Mouse (Mus musculus) myocyte (in vitro differentiated cells): ENCODE measurements around the gene Nfasc. TPM values are rescaled to one million over a fixed set of nuclear protein-coding genes. Genes with fewer than 3 reads are reported as not detected.

Source experiments
- H3K27me3 ChIP-seq: one replicate; pipeline ENCODE4 v1.6.1; 2011; ENCODE audit not compliant: control insufficient read depth, insufficient read depth, insufficient read length
- H3K36me3 ChIP-seq: one replicate; pipeline ENCODE4 v1.6.1; 2011; ENCODE audit not compliant: control insufficient read depth, insufficient read depth
- H3K4me2 ChIP-seq: one replicate; pipeline ENCODE4 v1.6.1; 2011; ENCODE audit warnings: low read depth, control low read depth
- H3K4me3 ChIP-seq: one replicate; pipeline ENCODE4 v1.5.1; 2011; ENCODE audit warnings: mild to moderate bottlenecking, control low read depth, moderate library complexity
- H3K79me2 ChIP-seq: one replicate; pipeline ENCODE4 v1.6.1; 2011; ENCODE audit not compliant: control insufficient read depth, insufficient read depth
- H3ac ChIP-seq: one replicate; pipeline ENCODE4 v1.6.1; 2011; ENCODE audit not compliant: control insufficient read depth, insufficient read length
- CEBPB ChIP-seq: IDR thresholded peaks from 2 replicates; pipeline ENCODE4 v1.6.1; 2011; ENCODE audit warnings: mild to moderate bottlenecking, moderate library complexity; ENCODE audit not compliant: poor library complexity, insufficient read depth, severe bottlenecking
- E2F4 ChIP-seq: IDR thresholded peaks from one replicate; pipeline ENCODE4 v1.6.1; 2011; ENCODE audit warnings: mild to moderate bottlenecking, control low read depth, moderate library complexity; ENCODE audit not compliant: insufficient read depth
- MAX ChIP-seq: IDR thresholded peaks from one replicate; pipeline ENCODE4 v1.6.1; 2011; ENCODE audit warnings: low read depth, mild to moderate bottlenecking, control low read depth
- MYOD1 ChIP-seq, 3 experiments: IDR thresholded peaks; one replicate each; pipeline ENCODE4 v1.6.1; 2011; ENCODE audit warnings: control low read depth in 2 of 3, low read depth in 2 of 3, mild to moderate bottlenecking in 2 of 3, moderate library complexity in 1 of 3; ENCODE audit not compliant: insufficient read length in 2 of 3, control insufficient read depth in 1 of 3
- MYOG ChIP-seq, 3 experiments: IDR thresholded peaks; one replicate each; pipeline ENCODE4 v1.6.1; 2011; ENCODE audit warnings: control low read depth in 2 of 3, low read depth in 2 of 3, mild to moderate bottlenecking in 2 of 3; ENCODE audit not compliant: insufficient read length in 2 of 3, control insufficient read depth in 1 of 3, insufficient read depth in 1 of 3
- POLR2A ChIP-seq: IDR thresholded peaks from one replicate; pipeline ENCODE4 v1.6.1; 2011; ENCODE audit warnings: low read depth, mild to moderate bottlenecking, control low read depth, moderate library complexity; ENCODE audit not compliant: insufficient read length
- POLR2AphosphoS2 ChIP-seq: IDR thresholded peaks from one replicate; pipeline ENCODE4 v1.6.1; 2011; ENCODE audit warnings: low read depth, control low read depth; ENCODE audit not compliant: insufficient read length
- REST ChIP-seq: IDR thresholded peaks from one replicate; pipeline ENCODE4 v1.6.1; 2011; ENCODE audit warnings: mild to moderate bottlenecking, control low read depth, moderate library complexity; ENCODE audit not compliant: insufficient read depth, insufficient read length
- SRF ChIP-seq: IDR thresholded peaks from one replicate; pipeline ENCODE4 v1.6.1; 2011; ENCODE audit warnings: low read depth; ENCODE audit not compliant: control insufficient read depth, insufficient read length
- TCF12 ChIP-seq: IDR thresholded peaks from one replicate; pipeline ENCODE4 v1.6.1; 2011; ENCODE audit warnings: mild to moderate bottlenecking, control low read depth; ENCODE audit not compliant: poor library complexity, insufficient read depth, severe bottlenecking
- TCF3 ChIP-seq: IDR thresholded peaks from one replicate; pipeline ENCODE4 v1.6.1; 2011; ENCODE audit warnings: low read depth, control low read depth; ENCODE audit not compliant: insufficient read length
- USF1 ChIP-seq: IDR thresholded peaks from one replicate; pipeline ENCODE4 v1.6.1; 2011; ENCODE audit warnings: low read depth, mild to moderate bottlenecking, control low read depth, moderate library complexity
- polyA plus RNA-seq: library from polyadenylated mRNA; unstranded; fragments of >200 nt; fragmentation: generic; extraction: Trizol; gene quantifications from one replicate; pipeline ENCODE4 v1.2.1, GENCODE M21; 2012; ENCODE audit warnings: missing spikeins

Nfasc gene
- polyA plus RNA-seq, 1 experiment, result not detected

GRCm38 (mm10) chr1:132516776-132517175 lies 224.8 kb downstream of the Nfasc start:
- H3K79me2 ChIP-seq, result no peaks in the 10 kb centered on the region
- TF ChIP-seq REST (no peak), CEBPB (no peak), SRF (no peak), TCF12 (no peak), E2F4 (no peak), POLR2AphosphoS2 (no peak), MYOD1 (IDR thresholded peaks at IDR 0.05; ENCODE audit: control insufficient read depth in 1 of 3, insufficient read length in 2 of 3, low read depth in 2 of 3) (no peak), POLR2A (no peak), MYOG (IDR thresholded peaks at IDR 0.05; ENCODE audit: control insufficient read depth in 1 of 3, insufficient read depth in 1 of 3, insufficient read length in 2 of 3, low read depth in 2 of 3) (no peak), MAX (no peak), TCF3 (no peak)
- H3K4me3 ChIP-seq, result no peak overlapping the region
- H3K27me3 ChIP-seq, result peaks cover 61% of the 10 kb centered on the region
- no peak overlapping the region for H3K4me2 ChIP-seq
- no peak overlapping the region for H3ac ChIP-seq
- H3K36me3 ChIP-seq, result no peaks in the 10 kb centered on the region

GRCm38 (mm10) chr1:132515339-132515738 lies 226.3 kb downstream of the Nfasc start:
- no peak overlapping the region for H3K4me3 ChIP-seq
- H3K4me2 ChIP-seq, result no peak overlapping the region
- TF ChIP-seq POLR2AphosphoS2 (no peak), REST (no peak), TCF3 (no peak), MYOD1 (IDR thresholded peaks at IDR 0.05; ENCODE audit: control insufficient read depth in 1 of 3, insufficient read length in 2 of 3, low read depth in 2 of 3) (no peak), E2F4 (no peak), USF1 (no peak), MYOG (IDR thresholded peaks at IDR 0.05; ENCODE audit: control insufficient read depth in 1 of 3, insufficient read depth in 1 of 3, insufficient read length in 2 of 3, low read depth in 2 of 3) (no peak), MAX (no peak), POLR2A (no peak)
- H3K79me2 ChIP-seq, result no peaks in the 10 kb centered on the region
- H3K36me3 ChIP-seq, result no peaks in the 10 kb centered on the region
- peaks cover 52% of the 10 kb centered on the region for H3K27me3 ChIP-seq
- no peak overlapping the region for H3ac ChIP-seq

Other genes starting within 250 kb of the Nfasc start
- 1.9 TPM for gene Tmem81, start 235.6 kb downstream of the Nfasc start, polyA plus RNA-seq
- gene Cntn2, start 198.5 kb downstream of the Nfasc start, polyA plus RNA-seq, result not detected
- 0.17 TPM for gene Lrrn2, start 138.5 kb upstream of the Nfasc start, polyA plus RNA-seq